Mouse (Mus musculus): ENCODE results near the gene Adamts5. TPM values are rescaled to one million over a fixed set of nuclear protein-coding genes. Genes with fewer than 3 reads are reported as not detected.

Gene Adamts5
- polyA plus RNA-seq, 1 experiment from 2014 or later: 1.6 TPM

DNA sequence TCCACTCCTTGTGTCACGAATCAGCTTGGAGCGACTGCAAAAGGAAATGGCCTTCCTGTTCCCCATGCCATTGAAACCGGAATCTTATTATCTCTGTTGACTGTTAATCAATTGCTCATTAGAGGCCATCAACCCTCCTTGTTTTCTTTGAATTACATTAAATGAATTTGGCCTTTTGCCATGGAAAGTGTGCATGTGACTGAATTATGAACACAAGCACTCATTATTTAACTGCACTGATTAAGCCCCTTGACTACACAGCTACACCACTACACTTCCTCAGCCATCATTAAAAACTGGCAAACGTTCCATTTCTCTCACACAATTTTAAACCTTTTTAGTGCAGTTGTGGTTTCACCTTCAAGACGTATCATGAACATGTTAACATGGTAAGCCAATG lies 11.8 kb downstream of the Adamts5 start:
- H3K9ac ChIP-seq: no peak overlapping the region
- no peaks in the 10 kb centered on the region for H3K36me3 ChIP-seq
- H3K9me3 ChIP-seq: no peaks in the 10 kb centered on the region
- no peak for ATAC-seq
- no peak overlapping the region for H3K4me3 ChIP-seq (replicated peaks)
- no peaks in the 10 kb centered on the region for H3K4me1 ChIP-seq (replicated peaks)
- WGBS: 70% methylated on average over 5 of the region's 5 CpGs
- H3K27me3 ChIP-seq (replicated peaks): no peaks in the 10 kb centered on the region
- H3K4me2 ChIP-seq (replicated peaks): no peak overlapping the region
- no peak overlapping the region for H3K27ac ChIP-seq

DNA sequence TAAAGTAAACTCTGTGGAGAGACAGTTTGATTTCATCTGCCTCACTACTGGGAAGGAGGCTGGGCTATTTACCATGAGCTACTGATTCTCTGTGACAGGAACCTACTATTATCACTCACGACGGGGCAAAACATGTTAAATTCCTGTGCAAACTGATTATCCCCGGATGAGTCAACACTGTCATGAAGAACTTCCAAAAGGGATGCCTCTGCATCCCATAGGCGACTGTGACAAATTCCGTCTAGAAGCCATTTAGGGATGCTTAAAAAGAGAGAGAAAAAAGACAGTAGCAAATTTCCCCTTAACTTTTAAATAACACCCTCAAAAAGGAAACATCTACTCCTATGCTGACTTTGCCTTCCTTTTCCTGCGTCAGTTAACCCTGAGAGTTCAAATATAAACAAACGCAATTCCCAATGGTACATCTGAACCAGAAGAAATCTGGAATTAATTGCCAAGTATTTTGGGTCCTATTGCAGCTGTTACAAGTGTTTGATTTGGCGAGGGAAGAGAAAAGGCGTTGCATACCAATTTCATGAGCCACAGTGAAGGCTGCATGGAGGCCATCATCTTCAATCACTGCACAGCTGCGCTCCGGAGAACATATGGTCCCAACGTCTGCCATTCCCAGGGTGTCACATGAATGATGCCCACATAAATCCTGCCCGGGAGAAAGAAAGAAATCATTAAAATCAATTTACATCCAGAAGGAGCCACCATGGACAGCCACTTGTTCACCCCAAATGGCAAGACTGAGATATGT lies 14.2 kb downstream of the Adamts5 start:
- 61% methylated on average over 13 of the region's 13 CpGs for WGBS
- no peaks in the 10 kb centered on the region for H3K36me3 ChIP-seq
- no peak overlapping the region for H3K27ac ChIP-seq
- no peaks in the 10 kb centered on the region for H3K27me3 ChIP-seq (replicated peaks)
- no peak overlapping the region for H3K4me2 ChIP-seq (replicated peaks)
- no peaks in the 10 kb centered on the region for H3K9me3 ChIP-seq
- no peaks in the 10 kb centered on the region for H3K4me1 ChIP-seq (replicated peaks)
- no peak for ATAC-seq
- H3K4me3 ChIP-seq (replicated peaks): no peak overlapping the region
- H3K9ac ChIP-seq: no peak overlapping the region

DNA sequence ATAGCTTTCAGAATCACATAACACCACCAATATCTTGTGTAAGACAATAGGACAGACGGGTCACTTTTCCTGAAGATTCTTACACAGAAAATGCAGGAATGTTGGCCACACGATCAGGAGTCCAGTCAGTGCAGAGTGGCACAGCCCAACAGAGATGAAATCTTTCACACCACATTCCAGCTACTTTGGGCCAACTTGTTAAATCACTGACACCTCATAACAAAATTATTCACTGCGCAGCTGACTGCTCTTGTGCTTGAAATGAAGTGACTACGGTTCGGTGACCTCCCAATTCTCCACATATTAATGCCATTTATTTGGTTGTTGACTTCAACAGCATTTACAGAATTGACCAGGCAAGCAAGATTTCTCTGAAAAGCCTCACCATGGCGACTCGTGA lies 22.6 kb downstream of the Adamts5 start:
- ATAC-seq: no peak
- H3K27me3 ChIP-seq (replicated peaks): no peaks in the 10 kb centered on the region
- no peak overlapping the region for H3K9ac ChIP-seq
- H3K9me3 ChIP-seq: no peaks in the 10 kb centered on the region
- no peaks in the 10 kb centered on the region for H3K4me1 ChIP-seq (replicated peaks)
- H3K4me3 ChIP-seq (replicated peaks): no peak overlapping the region
- no peak overlapping the region for H3K4me2 ChIP-seq (replicated peaks)
- WGBS: 88% methylated on average over 7 of the region's 7 CpGs
- H3K27ac ChIP-seq: no peak overlapping the region
- H3K36me3 ChIP-seq: no peaks in the 10 kb centered on the region

DNA sequence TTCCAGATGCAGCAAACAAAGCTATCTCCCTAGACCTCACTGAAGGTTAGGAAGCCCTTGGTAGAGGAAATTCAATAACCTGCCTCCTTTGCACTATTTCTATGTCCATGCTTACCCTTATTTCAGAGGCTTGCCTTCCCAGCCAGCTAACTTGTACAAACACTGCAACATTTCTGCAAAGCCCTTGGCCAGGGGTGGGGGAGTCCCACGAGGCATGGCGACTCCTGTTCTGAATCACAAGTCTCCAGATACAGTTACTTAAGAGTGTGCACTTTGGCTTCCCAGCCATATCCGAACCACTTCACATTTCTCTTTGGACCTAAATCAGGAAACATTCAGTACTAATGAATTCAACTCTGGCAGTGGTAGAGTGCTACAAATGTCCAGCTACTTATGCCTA lies 27.5 kb downstream of the Adamts5 start:
- no peak overlapping the region for H3K27ac ChIP-seq
- no peak overlapping the region for H3K9ac ChIP-seq
- H3K4me2 ChIP-seq (replicated peaks): no peak overlapping the region
- H3K4me1 ChIP-seq (replicated peaks): no peaks in the 10 kb centered on the region
- H3K9me3 ChIP-seq: no peaks in the 10 kb centered on the region
- no peaks in the 10 kb centered on the region for H3K27me3 ChIP-seq (replicated peaks)
- ATAC-seq: no peak
- 71% methylated on average over 3 of the region's 3 CpGs for WGBS
- no peaks in the 10 kb centered on the region for H3K36me3 ChIP-seq
- H3K4me3 ChIP-seq (replicated peaks): no peak overlapping the region

GRCm38 (mm10) chr16:85871971-85872370 lies 29.7 kb downstream of the Adamts5 start:
- no peak overlapping the region for H3K4me3 ChIP-seq (replicated peaks)
- H3K4me1 ChIP-seq (replicated peaks): no peaks in the 10 kb centered on the region
- no peak overlapping the region for H3K9ac ChIP-seq
- H3K27ac ChIP-seq: no peak overlapping the region
- no peak for ATAC-seq
- H3K27me3 ChIP-seq (replicated peaks): no peaks in the 10 kb centered on the region
- no peaks in the 10 kb centered on the region for H3K9me3 ChIP-seq
- no peak overlapping the region for H3K4me2 ChIP-seq (replicated peaks)
- WGBS: 40% methylated on average over 2 of the region's 2 CpGs
- no peaks in the 10 kb centered on the region for H3K36me3 ChIP-seq

- Histone ChIP-seq H3K4me2 (replicated peaks) (no peak overlapping the region), H3K4me1 (replicated peaks) (no peaks in the 10 kb centered on the region), H3K4me3 (replicated peaks) (no peak overlapping the region), H3K36me3 (no peaks in the 10 kb centered on the region), H3K27ac (no peak overlapping the region), H3K9me3 (no peaks in the 10 kb centered on the region), H3K27me3 (replicated peaks) (no peaks in the 10 kb centered on the region), H3K9ac (no peak overlapping the region)
- no peak for ATAC-seq
These were observed 30.4 kb downstream of the Adamts5 start for GRCm38 (mm10) chr16:85871248-85871647.

DNA sequence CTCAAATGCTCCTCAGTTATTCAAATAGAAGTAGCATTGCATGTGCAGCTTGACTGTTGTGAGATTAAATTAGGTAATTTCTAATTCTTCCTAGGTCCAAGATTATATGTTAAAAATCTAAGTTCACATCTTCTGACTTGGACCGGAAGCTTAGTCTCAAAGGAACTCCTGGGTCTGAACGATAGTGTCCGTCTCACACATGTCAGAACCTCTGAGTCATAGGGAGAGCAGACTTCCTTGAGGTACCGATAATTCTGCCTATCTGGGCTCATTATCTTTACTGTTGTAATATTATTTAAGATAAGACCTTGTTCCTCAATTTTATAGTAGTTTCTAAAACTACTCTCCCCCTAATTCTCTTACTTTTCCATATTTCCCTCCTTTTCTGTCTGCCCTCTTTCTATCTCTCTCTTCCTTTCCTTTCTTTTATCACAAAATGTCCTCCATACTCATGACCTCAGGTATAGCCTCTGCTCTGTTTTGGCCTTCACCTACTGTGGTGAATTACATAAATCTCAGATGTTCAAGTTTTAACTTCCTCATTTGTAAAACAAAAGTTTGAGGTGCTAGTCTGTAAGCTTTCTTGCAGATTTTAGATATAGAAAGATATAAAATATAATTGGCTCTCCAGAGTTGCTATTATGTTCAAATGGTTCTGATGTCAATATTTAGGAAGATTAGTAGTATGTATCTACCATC lies 36.8 kb downstream of the Adamts5 start:
- H3K27me3 ChIP-seq (replicated peaks): no peaks in the 10 kb centered on the region
- no peak overlapping the region for H3K4me2 ChIP-seq (replicated peaks)
- H3K4me3 ChIP-seq (replicated peaks): no peak overlapping the region
- 83% methylated on average over 4 of the region's 4 CpGs for WGBS
- H3K4me1 ChIP-seq (replicated peaks): no peaks in the 10 kb centered on the region
- no peaks in the 10 kb centered on the region for H3K36me3 ChIP-seq
- no peak for ATAC-seq
- H3K9ac ChIP-seq: no peak overlapping the region
- H3K27ac ChIP-seq: no peak overlapping the region
- H3K9me3 ChIP-seq: no peaks in the 10 kb centered on the region

DNA sequence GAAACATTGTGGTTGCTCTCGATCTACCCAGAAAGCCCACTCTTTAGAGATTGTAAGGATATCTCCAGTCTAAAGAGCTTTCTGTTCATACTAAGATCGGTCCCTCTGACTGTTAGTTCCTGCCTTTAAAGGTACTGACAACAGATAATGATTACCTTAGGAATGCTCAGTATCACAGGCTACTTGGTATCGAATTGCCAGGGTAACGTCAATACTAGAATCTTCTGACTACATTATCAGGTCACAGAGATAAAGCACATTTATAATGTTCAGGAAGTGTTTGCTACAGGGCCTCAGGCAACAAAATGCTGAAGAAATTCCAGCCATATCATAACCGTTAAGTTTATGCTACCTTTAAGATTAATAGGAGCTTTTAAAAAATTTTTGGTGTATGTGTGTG lies 47.1 kb downstream of the Adamts5 start:
- WGBS: 79% methylated on average over 5 of the region's 5 CpGs
- no peak overlapping the region for H3K9ac ChIP-seq
- H3K27ac ChIP-seq: no peak overlapping the region
- no peaks in the 10 kb centered on the region for H3K27me3 ChIP-seq (replicated peaks)
- no peak overlapping the region for H3K4me2 ChIP-seq (replicated peaks)
- H3K4me3 ChIP-seq (replicated peaks): no peak overlapping the region
- ATAC-seq: no peak
- no peaks in the 10 kb centered on the region for H3K4me1 ChIP-seq (replicated peaks)
- no peaks in the 10 kb centered on the region for H3K36me3 ChIP-seq
- no peaks in the 10 kb centered on the region for H3K9me3 ChIP-seq

DNA sequence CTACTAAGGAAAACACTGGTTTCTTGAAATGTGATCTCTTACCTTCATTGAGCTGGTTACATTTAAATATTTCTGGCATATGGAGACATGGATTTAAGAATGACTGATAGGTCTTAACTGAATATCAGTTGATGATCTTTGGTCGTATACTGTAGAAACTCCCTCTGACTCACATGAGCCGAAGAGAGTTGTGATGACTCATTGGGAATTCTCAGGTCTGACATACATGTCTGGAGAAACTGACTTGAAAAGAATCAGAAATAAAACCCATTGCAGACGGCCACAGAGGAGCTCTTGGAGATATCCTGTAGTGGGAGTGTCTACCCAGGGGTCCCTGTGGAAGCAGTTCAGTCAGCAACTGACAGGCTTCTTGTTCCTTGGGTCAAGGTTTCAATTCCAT lies 74.6 kb downstream of the Adamts5 start:
- no peak for ATAC-seq
- Histone ChIP-seq H3K9ac (no peak overlapping the region), H3K4me3 (replicated peaks) (no peak overlapping the region), H3K27me3 (replicated peaks) (no peaks in the 10 kb centered on the region), H3K9me3 (no peaks in the 10 kb centered on the region), H3K4me2 (replicated peaks) (no peak overlapping the region), H3K4me1 (replicated peaks) (no peaks in the 10 kb centered on the region), H3K36me3 (no peaks in the 10 kb centered on the region), H3K27ac (no peak overlapping the region)
- WGBS: 68% methylated on average over 3 of the region's 3 CpGs

DNA sequence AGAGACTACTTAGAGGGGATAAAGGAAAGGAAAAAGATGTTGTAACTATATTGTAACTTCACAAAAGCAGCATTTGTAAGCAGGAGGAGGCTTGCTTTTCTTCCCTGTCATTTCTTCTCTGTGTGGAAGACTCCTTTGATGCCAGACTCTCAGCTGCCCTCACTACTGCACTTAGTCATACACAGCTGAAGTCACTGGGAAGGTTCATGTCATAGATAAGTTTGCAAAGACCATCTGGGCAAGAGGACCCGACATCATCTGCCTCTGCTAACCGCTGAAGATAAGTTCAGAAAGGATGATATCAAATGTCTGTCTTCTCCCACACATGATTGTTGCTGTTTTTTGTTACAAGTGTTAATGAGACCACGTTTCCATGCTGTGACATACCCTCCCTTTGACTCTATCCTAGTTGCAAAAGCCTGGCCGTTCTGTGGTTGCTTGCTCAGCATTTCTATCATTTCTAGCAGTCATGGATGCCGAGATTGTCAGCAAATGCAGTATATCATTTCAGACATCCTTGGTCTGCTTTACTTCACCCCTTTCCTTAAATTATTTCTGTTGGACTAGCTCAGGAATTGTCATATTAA lies 79.2 kb downstream of the Adamts5 start:
- Histone ChIP-seq H3K4me3 (replicated peaks) (no peak overlapping the region), H3K4me2 (replicated peaks) (no peak overlapping the region), H3K9ac (no peak overlapping the region), H3K9me3 (no peaks in the 10 kb centered on the region), H3K27me3 (replicated peaks) (no peaks in the 10 kb centered on the region), H3K27ac (no peak overlapping the region), H3K36me3 (no peaks in the 10 kb centered on the region), H3K4me1 (replicated peaks) (no peaks in the 10 kb centered on the region)
- ATAC-seq: no peak
- 71% methylated on average over 5 of the region's 5 CpGs for WGBS

- no peak overlapping the region for H3K27ac ChIP-seq
- H3K9ac ChIP-seq: no peak overlapping the region
- H3K4me2 ChIP-seq (replicated peaks): no peak overlapping the region
- H3K4me3 ChIP-seq (replicated peaks): no peak overlapping the region
- H3K27me3 ChIP-seq (replicated peaks): no peaks in the 10 kb centered on the region
- ATAC-seq: no peak
- H3K9me3 ChIP-seq: no peaks in the 10 kb centered on the region
- H3K36me3 ChIP-seq: no peaks in the 10 kb centered on the region
- no peaks in the 10 kb centered on the region for H3K4me1 ChIP-seq (replicated peaks)
- WGBS: 58% methylated on average over 5 of the region's 5 CpGs
These were observed 81.7 kb downstream of the Adamts5 start for GRCm38 (mm10) chr16:85819808-85820458.

GRCm38 (mm10) chr16:85814116-85814515 lies 87.5 kb downstream of the Adamts5 start:
- Histone ChIP-seq H3K27ac (no peak overlapping the region), H3K36me3 (no peaks in the 10 kb centered on the region), H3K9me3 (no peaks in the 10 kb centered on the region), H3K4me3 (replicated peaks) (no peak overlapping the region), H3K4me1 (replicated peaks) (no peaks in the 10 kb centered on the region), H3K9ac (no peak overlapping the region), H3K4me2 (replicated peaks) (no peak overlapping the region), H3K27me3 (replicated peaks) (no peaks in the 10 kb centered on the region)
- WGBS: 85% methylated on average over 2 of the region's 2 CpGs
- ATAC-seq: no peak
